Mouse (Mus musculus) ES-Bruce4 (cell line): ENCODE measurements around the gene Wfdc2. TPM values are rescaled to one million over a fixed set of nuclear protein-coding genes. Genes with fewer than 3 reads are reported as not detected.
A peak's percentile ranks its signal among the peaks of the same experiment; 100 is the strongest.

Experiments used
- H3K27ac ChIP-seq: 2 replicates; pipeline ENCODE4 v1.5.1; 2012; ENCODE audit warnings: low read length, inconsistent platforms; ENCODE audit not compliant: insufficient read depth
- H3K27me3 ChIP-seq: 2 replicates; pipeline ENCODE4 v1.6.1; 2012; ENCODE audit warnings: mild to moderate bottlenecking, low read length, inconsistent platforms; ENCODE audit not compliant: control insufficient read depth, poor library complexity, insufficient read depth, severe bottlenecking
- H3K36me3 ChIP-seq: 2 replicates; pipeline ENCODE4 v1.6.1; 2012; ENCODE audit warnings: inconsistent platforms, mild to moderate bottlenecking, low read length, moderate library complexity; ENCODE audit not compliant: control insufficient read depth, poor library complexity, insufficient read depth, severe bottlenecking
- H3K4me1 ChIP-seq: one replicate; pipeline ENCODE4 v1.8.1; 2011; ENCODE audit warnings: low read length; ENCODE audit not compliant: control insufficient read depth, insufficient read depth
- H3K4me3 ChIP-seq: 2 replicates; pipeline ENCODE4 v1.5.1; 2011; ENCODE audit warnings: low read depth, mild to moderate bottlenecking, low read length
- H3K9ac ChIP-seq: 2 replicates; pipeline ENCODE4 v1.6.1; 2012; ENCODE audit warnings: low read depth, mild to moderate bottlenecking, inconsistent platforms; ENCODE audit not compliant: poor library complexity, severe bottlenecking
- H3K9me3 ChIP-seq: replicated peaks from 2 replicates; pipeline ENCODE4 v1.6.1; 2012; ENCODE audit warnings: mild to moderate bottlenecking, low read length, inconsistent platforms; ENCODE audit not compliant: control insufficient read depth, poor library complexity, insufficient read depth, severe bottlenecking
- CTCF ChIP-seq: IDR thresholded peaks from one replicate; pipeline ENCODE4 v1.8.1; 2011; ENCODE audit warnings: low read depth, low read length
- EP300 ChIP-seq: IDR thresholded peaks from 2 replicates; pipeline ENCODE4 v1.6.1; 2011; ENCODE audit warnings: low read depth, low read length; ENCODE audit not compliant: insufficient read depth
- POLR2A ChIP-seq: IDR thresholded peaks from one replicate; pipeline ENCODE4 v1.8.1; 2011; ENCODE audit warnings: low read length; ENCODE audit not compliant: insufficient read depth
- polyA plus RNA-seq: library from polyadenylated mRNA; stranded (reverse); fragments of >200 nt; gene quantifications from 2 replicates; pipeline ENCODE4 v1.2.4, GENCODE M21; 2011; ENCODE audit warnings: low read depth; ENCODE audit not compliant: missing spikeins, insufficient read depth, insufficient read length

Wfdc2 gene
- polyA plus RNA-seq, 1 experiment = 135 TPM

GRCm38 (mm10) chr2:164542598-164542997 is 19.6 kb upstream of the Wfdc2 start:
- H3K4me3 ChIP-seq = no peak overlapping the region
- no peaks in the 10 kb centered on the region for H3K27me3 ChIP-seq
- no peak overlapping the region for H3K27ac ChIP-seq
- no peak overlapping the region for H3K9ac ChIP-seq
- peaks cover 3% of the 10 kb centered on the region; the same call in 1 of the 2 replicates for H3K9me3 ChIP-seq
- TF ChIP-seq POLR2A (no peak), CTCF (no peak), EP300 (no peak)
- H3K4me1 ChIP-seq = peaks cover 3% of the 10 kb centered on the region
- no peaks in the 10 kb centered on the region for H3K36me3 ChIP-seq

- H3K27me3 ChIP-seq = no peaks in the 10 kb centered on the region
- H3K36me3 ChIP-seq = no peaks in the 10 kb centered on the region
- H3K9me3 ChIP-seq = peaks cover 3% of the 10 kb centered on the region; the same call in 1 of the 2 replicates
- no peak for TF ChIP-seq POLR2A
- no peak for TF ChIP-seq EP300
- no peak for TF ChIP-seq CTCF
- no peak overlapping the region for H3K9ac ChIP-seq
- peaks cover 3% of the 10 kb centered on the region for H3K4me1 ChIP-seq
- H3K4me3 ChIP-seq = no peak overlapping the region
- no peak overlapping the region for H3K27ac ChIP-seq
Measured at GRCm38 (mm10) chr2:164543745-164544144, 18.5 kb upstream of the Wfdc2 start.

GRCm38 (mm10) chr2:164544454-164545097 is 17.6 kb upstream of the Wfdc2 start:
- TF ChIP-seq EP300 (no peak), CTCF (no peak), POLR2A (no peak)
- peaks cover 6% of the 10 kb centered on the region for H3K4me1 ChIP-seq
- H3K27ac ChIP-seq = no peak overlapping the region
- H3K9ac ChIP-seq = no peak overlapping the region
- H3K9me3 ChIP-seq = peaks cover 3% of the 10 kb centered on the region; the same call in 1 of the 2 replicates
- no peaks in the 10 kb centered on the region for H3K27me3 ChIP-seq
- H3K4me3 ChIP-seq = no peak overlapping the region
- no peaks in the 10 kb centered on the region for H3K36me3 ChIP-seq

- peaks cover 6% of the 10 kb centered on the region for H3K4me1 ChIP-seq
- no peaks in the 10 kb centered on the region for H3K9me3 ChIP-seq
- H3K27me3 ChIP-seq = no peaks in the 10 kb centered on the region
- 0 out of 2 replicates have a peak overlapping the region, but pooled peaks have one; percentile 16 for H3K4me3 ChIP-seq
- no peak overlapping the region for H3K27ac ChIP-seq
- no peaks in the 10 kb centered on the region for H3K36me3 ChIP-seq
- no peak overlapping the region for H3K9ac ChIP-seq
- no peak for TF ChIP-seq EP300
- no peak for TF ChIP-seq POLR2A
- TF ChIP-seq CTCF = no peak
Measured at GRCm38 (mm10) chr2:164549338-164549737, 12.9 kb upstream of the Wfdc2 start.

GRCm38 (mm10) chr2:164549963-164550894 is 12.0 kb upstream of the Wfdc2 start:
- no peak overlapping the region for H3K27ac ChIP-seq
- TF ChIP-seq POLR2A (no peak), CTCF (no peak), EP300 (no peak)
- no peak overlapping the region for H3K4me3 ChIP-seq
- H3K27me3 ChIP-seq = no peaks in the 10 kb centered on the region
- H3K36me3 ChIP-seq = no peaks in the 10 kb centered on the region
- H3K9ac ChIP-seq = no peak overlapping the region
- H3K4me1 ChIP-seq = peaks cover 3% of the 10 kb centered on the region
- H3K9me3 ChIP-seq = no peaks in the 10 kb centered on the region

GRCm38 (mm10) chr2:164550895-164551269 is 11.3 kb upstream of the Wfdc2 start:
- peaks cover 3% of the 10 kb centered on the region for H3K4me1 ChIP-seq
- H3K9me3 ChIP-seq = no peaks in the 10 kb centered on the region
- H3K9ac ChIP-seq = no peak overlapping the region
- TF ChIP-seq CTCF (no peak), POLR2A (no peak), EP300 (no peak)
- no peaks in the 10 kb centered on the region for H3K36me3 ChIP-seq
- H3K27ac ChIP-seq = no peak overlapping the region
- H3K27me3 ChIP-seq = no peaks in the 10 kb centered on the region
- H3K4me3 ChIP-seq = no peak overlapping the region
